Mouse (Mus musculus) megakaryocyte, embryonic 14.5 days (primary cell): ENCODE results near the gene Colca2.

Experiments used
- FLI1 ChIP-seq: IDR thresholded peaks from 2 replicates; pipeline ENCODE4 v1.6.1; 2012; ENCODE audit warnings: low read length, inconsistent platforms, mixed read lengths
- GATA1 ChIP-seq: IDR thresholded peaks from 3 replicates; pipeline ENCODE4 v1.6.1; 2012; ENCODE audit warnings: mixed read lengths, low read length, inconsistent platforms, borderline replicate concordance

DNA sequence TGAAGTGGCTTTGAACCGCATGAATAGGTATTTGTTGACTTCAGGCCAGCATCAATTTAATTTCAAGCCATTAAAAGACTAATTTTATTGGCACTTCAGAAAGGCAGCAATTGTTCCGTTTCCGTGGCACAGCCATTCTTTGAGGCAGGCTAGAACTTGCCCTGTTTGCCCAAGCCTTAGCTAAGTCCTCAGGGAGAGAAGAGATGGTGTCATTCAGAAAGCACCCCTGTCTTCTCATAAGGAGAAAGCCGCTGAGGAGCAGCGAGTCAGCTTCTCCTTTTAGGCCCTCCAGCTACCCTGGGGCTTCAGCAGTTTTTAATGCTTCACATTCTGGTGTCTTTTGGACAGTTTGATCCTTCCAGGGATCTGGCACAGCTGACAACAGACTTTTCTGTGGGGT lies 9.5 kb downstream of the Colca2 start:
- TF ChIP-seq GATA1 = no peak
- no peak for TF ChIP-seq FLI1
